Mouse (Mus musculus): ENCODE data around the gene Hmcn2. TPM values are rescaled to one million over a fixed set of nuclear protein-coding genes. Genes with fewer than 3 reads are reported as not detected.
A peak's percentile ranks its signal among the peaks of the same experiment; 100 is the strongest.

Hmcn2 gene
- polyA plus RNA-seq, 1 experiment from 2014 or later, result 0.91 TPM

DNA sequence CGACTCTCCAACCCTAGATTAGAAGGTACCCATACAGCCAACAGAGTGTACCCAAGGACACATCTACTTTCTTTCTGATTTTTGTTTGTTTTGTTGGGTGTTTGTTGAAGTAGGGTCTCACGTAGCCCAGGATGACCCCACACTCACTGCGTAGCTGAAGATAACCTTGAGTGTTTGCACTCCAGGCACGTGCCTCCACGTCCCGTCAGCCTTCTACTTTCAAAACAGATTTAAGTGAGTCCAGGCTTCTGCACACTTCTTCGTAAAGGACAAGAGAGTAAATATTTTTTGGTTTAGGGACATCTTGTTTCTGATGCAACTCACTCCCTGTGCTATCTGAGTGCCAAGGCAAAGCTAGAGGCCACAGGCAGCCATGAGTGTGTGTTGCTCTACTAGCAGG, 149.0 kb downstream of the Hmcn2 start:
- no peak for TF ChIP-seq CTCF (IDR thresholded peaks at IDR 0.05)
- no peak for DNase-seq (ENCODE audit: low read depth, low spot score)
- in situ Hi-C loops (cut with MboI; ENCODE audit: low pct_unique_long_range_greater_than_20kb), result no loop called here
- H3K27me3 ChIP-seq, result no peaks in the 10 kb centered on the region
- POLR2A ChIA-PET, result no interaction called here
- no peak for ATAC-seq
- CTCF ChIA-PET, result no interaction called here

DNA sequence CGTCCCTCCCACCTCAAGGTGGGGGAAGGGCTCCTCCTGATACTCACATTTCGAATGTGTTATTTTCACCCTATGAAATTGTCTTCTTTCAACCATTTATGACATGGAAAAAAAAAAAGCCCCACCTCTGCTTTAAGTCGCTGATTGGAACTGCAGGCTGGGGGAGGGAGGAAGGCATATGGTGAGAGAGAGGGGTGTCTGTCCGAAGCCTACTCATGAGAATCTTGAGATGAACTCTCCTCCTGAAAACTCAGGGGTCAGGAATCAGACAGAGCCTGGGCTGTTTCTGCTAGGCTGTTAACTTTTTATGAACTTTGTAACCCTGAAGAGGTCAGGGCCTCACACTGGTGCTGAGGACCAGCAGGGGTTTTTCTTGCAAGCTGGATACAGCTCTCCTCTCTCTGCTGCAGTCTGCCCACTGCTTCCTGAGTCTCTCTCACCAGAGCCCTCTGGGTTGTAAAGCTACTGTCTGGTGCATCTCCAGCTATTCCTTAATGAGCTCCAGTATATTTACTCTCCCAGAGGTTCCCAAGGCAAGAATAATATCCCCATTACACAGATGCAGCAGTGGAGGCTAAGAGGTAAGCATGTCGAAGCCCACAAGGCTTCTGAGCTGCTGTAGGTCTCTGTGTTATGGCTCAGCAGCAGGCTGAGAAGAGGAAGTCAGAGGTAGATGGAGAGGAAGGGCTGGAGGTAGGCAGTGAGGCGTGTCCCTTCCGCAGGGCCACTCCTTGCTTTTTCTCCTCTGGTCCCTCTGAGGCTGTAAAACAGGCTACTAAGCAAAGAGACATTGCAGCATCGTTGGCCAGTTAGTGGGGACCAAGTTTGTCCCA, 149.7 kb downstream of the Hmcn2 start:
- ChIA-PET POLR2A (no interaction called here), CTCF (no interaction called here)
- in situ Hi-C loops (cut with MboI; ENCODE audit: low pct_unique_long_range_greater_than_20kb), result no loop called here

DNA sequence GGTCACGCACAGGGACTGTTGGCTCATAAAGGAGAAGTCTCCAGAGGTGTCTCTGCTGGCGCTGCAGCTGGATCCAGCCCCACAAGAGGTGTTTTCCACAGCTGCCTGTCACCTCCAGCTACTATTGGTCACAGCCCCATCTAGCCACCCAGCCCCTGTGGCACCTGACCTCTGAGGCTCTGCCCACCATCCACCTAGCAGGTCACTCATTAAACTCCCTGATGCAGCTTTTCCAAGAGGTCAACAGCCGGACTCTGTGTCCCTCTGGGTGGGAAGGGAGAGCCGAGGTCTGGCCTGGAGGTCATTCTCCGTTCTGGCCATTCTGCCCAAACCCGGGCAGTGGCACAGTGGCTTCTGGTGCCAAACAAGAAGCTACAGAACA, 150.3 kb downstream of the Hmcn2 start:
- in situ Hi-C loops (cut with MboI; ENCODE audit: low pct_unique_long_range_greater_than_20kb), result no loop called here

More for the DNA sequence above, 149.7 kb downstream of the Hmcn2 start:
- no peaks in the 10 kb centered on the region for H3K27me3 ChIP-seq
- no peak for DNase-seq (ENCODE audit: low read depth, low spot score)
- TF ChIP-seq CTCF (IDR thresholded peaks at IDR 0.05), result no peak
- no peak for ATAC-seq

DNA sequence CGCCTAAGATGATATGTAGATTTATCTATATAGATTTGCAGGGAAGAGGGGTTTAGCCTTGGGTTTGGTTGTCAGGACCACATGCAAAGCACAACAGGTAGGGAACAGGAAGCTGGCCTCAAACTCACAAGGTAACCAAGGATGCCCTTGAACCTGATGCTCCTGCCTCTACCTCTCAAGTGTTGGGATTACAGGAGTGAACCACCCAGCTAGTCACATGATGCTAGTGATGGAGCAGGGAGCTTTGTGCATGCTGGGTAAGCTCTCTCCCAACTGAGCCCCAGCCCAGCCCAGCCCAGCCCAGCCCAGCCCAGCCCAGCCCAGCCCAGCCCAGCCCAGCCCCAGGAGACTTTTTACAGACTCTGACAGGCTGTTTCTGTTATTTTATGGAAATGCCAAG, 153.2 kb downstream of the Hmcn2 start:
- CTCF ChIA-PET, result interaction anchor here (1.0 kb wide), 1 partner anchor 32 kb away, joined by 4 read pairs; no protein-coding TSS in a partner anchor

More for the DNA sequence above, 150.3 kb downstream of the Hmcn2 start:
- ATAC-seq (no peak), DNase-seq (ENCODE audit: low read depth, low spot score) (no peak)
- H3K27me3 ChIP-seq, result no peaks in the 10 kb centered on the region
- TF ChIP-seq CTCF (IDR thresholded peaks at IDR 0.05), result no peak
- CTCF ChIA-PET, result no interaction called here
- POLR2A ChIA-PET, result no interaction called here

DNA sequence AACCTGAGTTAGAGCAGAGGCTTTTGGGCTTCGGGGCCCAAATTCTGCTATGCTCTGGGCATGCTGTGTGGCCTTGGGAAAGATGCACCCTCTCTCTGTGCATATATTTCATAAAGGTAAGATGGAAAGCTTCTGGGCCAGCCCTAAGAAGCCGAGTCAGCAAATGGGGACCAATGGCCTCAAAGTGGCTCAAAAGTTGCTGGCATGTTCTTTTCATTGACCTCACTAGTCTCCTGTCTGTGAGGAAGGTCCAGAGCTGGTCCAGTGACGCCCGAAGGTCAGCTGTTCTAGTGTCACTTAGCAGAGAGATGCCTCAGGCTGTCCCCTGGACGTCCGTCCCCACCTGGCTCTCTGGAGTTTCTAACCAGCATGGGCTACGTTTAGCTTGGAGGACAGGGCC, 154.6 kb downstream of the Hmcn2 start:
- no peaks in the 10 kb centered on the region for H3K27me3 ChIP-seq
- ATAC-seq (no peak), DNase-seq (ENCODE audit: low read depth, low spot score) (no peak)
- ChIA-PET POLR2A (interaction anchor here (0.6 kb wide), 1 partner anchor 153 kb away, joined by 15 read pairs; no protein-coding TSS in a partner anchor), CTCF (interaction anchor here (0.7 to 1.7 kb wide), 2 partner anchors 32 to 34 kb away, joined by 3 to 7 read pairs; no protein-coding TSS in a partner anchor)
- TF ChIP-seq CTCF (IDR thresholded peaks at IDR 0.05), result no peak
- in situ Hi-C loops (cut with MboI; ENCODE audit: low pct_unique_long_range_greater_than_20kb), result no loop called here

More for the DNA sequence above, 153.2 kb downstream of the Hmcn2 start:
- ATAC-seq (no peak), DNase-seq (ENCODE audit: low read depth, low spot score) (no peak)
- in situ Hi-C loops (cut with MboI; ENCODE audit: low pct_unique_long_range_greater_than_20kb), result no loop called here
- no peaks in the 10 kb centered on the region for H3K27me3 ChIP-seq
- POLR2A ChIA-PET, result no interaction called here
- TF ChIP-seq CTCF (IDR thresholded peaks at IDR 0.05), result no peak

DNA sequence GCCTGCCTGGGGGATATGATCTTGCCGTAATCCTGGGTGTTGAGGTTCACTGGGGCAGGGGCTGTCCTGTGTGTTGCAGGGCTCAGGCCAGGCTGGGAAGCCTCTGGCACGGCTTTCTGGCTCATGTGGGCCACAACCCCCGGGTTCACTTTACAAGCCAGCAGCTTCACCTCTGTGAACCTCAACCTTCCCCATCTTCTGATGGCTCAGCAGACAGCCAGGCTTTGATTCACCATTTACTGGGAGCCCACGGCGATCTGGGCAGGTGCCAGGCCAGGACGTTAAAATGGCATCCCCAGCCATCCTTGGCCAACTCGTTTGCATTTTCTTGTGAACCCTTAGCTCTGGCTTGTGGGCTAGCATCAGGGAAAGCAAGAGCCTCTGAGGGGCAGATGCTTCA, 155.3 kb downstream of the Hmcn2 start:
- no peak for DNase-seq (ENCODE audit: low read depth, low spot score)
- ChIA-PET CTCF (interaction anchor here (0.7 to 1.7 kb wide), 2 partner anchors 32 to 34 kb away, joined by 3 to 7 read pairs; no protein-coding TSS in a partner anchor), POLR2A (interaction anchor here (0.6 kb wide), 1 partner anchor 152 kb away, joined by 15 read pairs; no protein-coding TSS in a partner anchor)
- in situ Hi-C loops (cut with MboI; ENCODE audit: low pct_unique_long_range_greater_than_20kb), result no loop called here
- no peak for ATAC-seq
- H3K27me3 ChIP-seq, result no peaks in the 10 kb centered on the region
- TF ChIP-seq CTCF (IDR thresholded peaks at IDR 0.05), result no peak

DNA sequence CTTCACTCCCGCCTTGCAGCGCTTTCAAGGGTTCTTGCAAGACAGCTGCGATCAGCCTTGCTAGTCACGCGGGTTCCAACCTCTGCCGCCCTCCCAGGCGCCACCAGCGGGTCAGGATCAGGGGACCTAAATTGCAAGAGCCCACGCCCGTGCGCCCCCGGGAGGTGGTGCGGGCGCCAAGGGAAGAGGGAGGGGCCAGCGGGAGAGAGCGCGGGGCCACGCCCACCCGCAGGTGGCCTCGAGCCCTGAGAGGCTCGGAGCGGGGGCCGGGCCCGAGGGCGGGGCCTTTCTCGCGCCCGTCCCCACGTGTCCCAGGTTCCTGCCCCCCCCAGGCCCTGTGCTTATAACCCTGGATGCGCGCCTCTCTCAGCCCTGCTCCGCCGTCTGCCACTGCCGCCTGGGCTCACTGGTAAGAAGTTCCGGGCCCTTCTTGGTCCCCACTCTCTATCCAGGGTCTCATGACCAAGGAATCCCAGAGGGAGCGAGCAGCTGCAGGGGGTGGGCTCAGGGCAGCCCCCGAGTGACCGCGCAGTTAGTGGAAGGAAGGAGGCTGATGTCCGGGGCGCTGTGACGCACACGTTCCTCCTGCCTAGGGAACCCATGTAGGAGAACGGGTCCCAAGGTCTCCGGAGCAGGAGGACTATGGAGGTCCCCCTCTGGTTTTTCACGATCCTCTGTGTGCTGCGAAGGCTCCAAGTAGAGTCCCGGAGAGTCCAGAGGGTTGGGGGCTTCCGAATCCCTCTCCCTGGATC, 155.9 kb downstream of the Hmcn2 start, which contains the start of gene Ass1:
Ass1 (plus strand) TSS at position 277 of the 752 bp plus-strand sequence.
- no peak for TF ChIP-seq CTCF (IDR thresholded peaks at IDR 0.05)
- ChIA-PET POLR2A (no interaction called here), CTCF (interaction anchor here (1.7 to 6.0 kb wide), 2 partner anchors 32 to 35 kb away, joined by 7 to 72 read pairs; no protein-coding TSS in a partner anchor)
- ATAC-seq, result peak; percentile 72
- no peaks in the 10 kb centered on the region for H3K27me3 ChIP-seq
- in situ Hi-C loops (cut with MboI; ENCODE audit: low pct_unique_long_range_greater_than_20kb), result loop anchor here (5.0 kb wide), 1 partner anchor 33 kb away; no protein-coding TSS in a partner anchor
- no peak for DNase-seq (ENCODE audit: low read depth, low spot score)

DNA sequence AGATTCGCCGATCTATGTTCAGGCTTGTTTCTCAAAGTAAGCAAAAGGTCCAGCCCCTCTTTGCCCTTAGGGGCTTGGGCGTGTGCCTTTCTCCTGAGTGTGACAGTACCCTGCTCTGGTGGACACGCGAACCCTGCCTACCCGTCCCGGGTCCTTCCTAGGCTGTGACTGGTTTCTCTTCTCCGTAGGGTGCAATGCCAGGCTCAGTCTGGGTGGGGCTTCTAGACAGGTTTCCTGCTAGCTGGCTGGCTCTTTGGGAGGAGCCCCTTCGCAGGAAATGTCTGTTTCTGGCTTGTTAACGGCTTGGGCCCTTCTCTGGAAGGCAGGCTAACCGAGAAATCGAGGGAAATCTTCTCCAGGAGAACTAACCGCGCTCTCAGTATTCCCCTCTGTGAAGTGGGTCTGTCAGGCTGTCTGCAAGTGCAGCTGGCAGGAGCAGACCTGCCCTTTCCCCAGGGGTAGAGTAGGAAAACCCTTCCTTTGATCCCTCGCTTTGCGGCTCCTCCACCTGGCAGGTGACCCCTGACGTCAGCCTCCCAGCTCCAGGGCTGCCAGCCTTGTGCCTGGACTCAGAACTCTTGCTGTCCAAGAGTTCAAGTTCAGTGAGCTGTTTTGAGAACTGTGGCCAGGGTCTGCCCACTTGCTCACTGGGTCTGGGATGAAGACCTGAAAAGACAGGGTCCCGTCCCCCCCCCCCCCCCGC, 156.6 kb downstream of the Hmcn2 start:
- in situ Hi-C loops (cut with MboI; ENCODE audit: low pct_unique_long_range_greater_than_20kb), result loop anchor here (5.0 kb wide), 1 partner anchor 34 kb away; no protein-coding TSS in a partner anchor
- POLR2A ChIA-PET, result no interaction called here
- CTCF ChIA-PET, result interaction anchor here (1.9 to 6.0 kb wide), 2 partner anchors 11 to 33 kb away, joined by 5 to 72 read pairs; no protein-coding TSS in a partner anchor

DNA sequence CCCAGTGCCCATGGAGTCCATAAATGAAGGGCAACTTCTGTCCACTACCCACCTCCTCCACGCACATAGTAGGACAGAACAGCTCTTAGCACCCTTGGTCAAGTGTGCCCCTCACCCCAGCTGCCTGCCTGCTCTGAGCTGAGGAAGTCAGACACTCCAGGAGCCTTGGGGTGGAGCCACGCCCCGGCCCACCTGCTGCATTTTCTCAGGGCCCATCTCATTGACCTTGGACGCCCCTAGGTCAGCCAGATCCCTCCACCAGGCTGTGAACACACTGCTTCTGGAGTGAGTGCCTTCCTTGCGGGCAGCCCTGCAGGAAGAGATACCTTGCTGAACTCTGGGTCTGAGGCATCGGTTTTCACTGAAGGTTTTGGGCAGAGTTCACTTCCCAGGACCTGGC, 157.4 kb downstream of the Hmcn2 start:
- H3K27me3 ChIP-seq, result no peaks in the 10 kb centered on the region
- no peak for ATAC-seq
- DNase-seq (ENCODE audit: low read depth, low spot score), result no peak
- ChIA-PET POLR2A (no interaction called here), CTCF (interaction anchor here (0.9 to 6.0 kb wide), 4 partner anchors 11 to 34 kb away, joined by 3 to 72 read pairs (median 4); no protein-coding TSS in a partner anchor)
- no peak for TF ChIP-seq CTCF (IDR thresholded peaks at IDR 0.05)
- in situ Hi-C loops (cut with MboI; ENCODE audit: low pct_unique_long_range_greater_than_20kb), result loop anchor here (5.0 kb wide), 1 partner anchor 34 kb away; no protein-coding TSS in a partner anchor

More for the DNA sequence above, 156.6 kb downstream of the Hmcn2 start:
- ATAC-seq (no peak), DNase-seq (ENCODE audit: low read depth, low spot score) (no peak)
- H3K27me3 ChIP-seq, result no peaks in the 10 kb centered on the region
- TF ChIP-seq CTCF (IDR thresholded peaks at IDR 0.05), result no peak

All from Patski (cell line).